Mouse (Mus musculus): ENCODE measurements around the gene Map4k2. TPM values are rescaled to one million over a fixed set of nuclear protein-coding genes. Genes with fewer than 3 reads are reported as not detected.
"Not testable (repeated sequence)": the region's sequence is repeated elsewhere in the genome, so short reads cannot be mapped to it uniquely, and the experiment has no call there.

Gene Map4k2
- 100 to 1,000 TPM in 1 of 2 experiments, 10 to 100 TPM in 1; 82.0 to 116 TPM for polyA plus RNA-seq (2017; shearing (Covaris generic))

GRCm38 (mm10) chr19:6340524-6341452 is at the start of gene Map4k2:
TSS of gene Map4k2 (plus strand) at chr19:6341135.
- ATAC-seq: peak; percentile 62

- ATAC-seq: no peak
These were observed 48.7 kb upstream of the Map4k2 start for GRCm38 (mm10) chr19:6292262-6292661.

GRCm38 (mm10) chr19:6294301-6294700 is 46.6 kb upstream of the Map4k2 start:
- ATAC-seq: no peak

GRCm38 (mm10) chr19:6296551-6297210 is 44.3 kb upstream of the Map4k2 start:
- ATAC-seq: no peak

- peak; percentile 58 for ATAC-seq
These were observed 43.3 kb upstream of the Map4k2 start for GRCm38 (mm10) chr19:6297641-6298040.

- ATAC-seq: no peak
These were observed 41.9 kb upstream of the Map4k2 start for GRCm38 (mm10) chr19:6299003-6299402.

GRCm38 (mm10) chr19:6299450-6300267 is 41.3 kb upstream of the Map4k2 start:
- no peak for ATAC-seq

- ATAC-seq: no peak
These were observed 40.5 kb upstream of the Map4k2 start for GRCm38 (mm10) chr19:6300402-6300841.

- no peak for ATAC-seq
These were observed 38.8 kb upstream of the Map4k2 start for GRCm38 (mm10) chr19:6302114-6302513.

- ATAC-seq: no peak
These were observed 38.4 kb upstream of the Map4k2 start for GRCm38 (mm10) chr19:6302522-6302921.

- ATAC-seq: no peak
These were observed 37.1 kb upstream of the Map4k2 start for GRCm38 (mm10) chr19:6303831-6304230.

- peak; percentile 73 for ATAC-seq
These were observed 36.0 kb upstream of the Map4k2 start for GRCm38 (mm10) chr19:6304787-6305516.

GRCm38 (mm10) chr19:6305517-6306115 is 35.3 kb upstream of the Map4k2 start:
- ATAC-seq: no peak

GRCm38 (mm10) chr19:6306137-6306551 is 34.8 kb upstream of the Map4k2 start, which contains the start of gene Cdc42bpg:
TSS of gene Cdc42bpg (plus strand) at chr19:6306456.
- peak; percentile 45 for ATAC-seq

- peak; percentile 36 for ATAC-seq
These were observed 34.3 kb upstream of the Map4k2 start for GRCm38 (mm10) chr19:6306586-6306985.

GRCm38 (mm10) chr19:6307733-6308531 is 33.0 kb upstream of the Map4k2 start:
- no peak for ATAC-seq

- ATAC-seq: no peak
These were observed 30.8 kb upstream of the Map4k2 start for GRCm38 (mm10) chr19:6310181-6310580.

- not testable (repeated sequence) for ATAC-seq
These were observed 29.2 kb upstream of the Map4k2 start for GRCm38 (mm10) chr19:6311783-6312182.

- ATAC-seq: no peak
These were observed 27.1 kb upstream of the Map4k2 start for GRCm38 (mm10) chr19:6313796-6314195.

- ATAC-seq: no peak
These were observed 26.4 kb upstream of the Map4k2 start for GRCm38 (mm10) chr19:6314513-6314912.

GRCm38 (mm10) chr19:6315573-6315972 is 25.4 kb upstream of the Map4k2 start:
- ATAC-seq: no peak

All from activated CD4-positive, CD25-positive, alpha-beta regulatory T cell, adult 4 months (primary cell).